ENCODE assay signal across 23 mouse cellular contexts in the genomic region with DNA sequence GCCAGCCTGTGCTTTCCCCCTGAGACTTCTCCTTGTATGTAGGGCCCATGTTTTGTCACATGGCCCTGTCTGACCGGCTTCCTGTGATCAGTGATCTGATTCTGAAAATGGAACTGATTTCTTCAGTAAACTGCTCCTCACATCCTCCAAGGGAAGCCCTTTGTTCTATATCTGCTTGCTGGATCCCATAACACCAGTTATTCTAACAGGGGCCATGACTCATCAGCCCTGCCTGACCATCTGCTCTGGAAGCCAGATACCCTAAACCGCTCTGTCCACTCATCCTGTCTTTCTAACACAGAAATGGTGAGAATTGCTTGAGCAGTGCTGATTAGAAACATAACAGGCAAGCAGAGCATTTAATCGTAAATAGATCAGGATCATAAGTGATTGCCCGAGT.
DNase-seq lines count a peak whose midpoint lies in the region; ATAC-seq and TF ChIP-seq lines count a peak whose summit lies in the region.
"Had no signal": no experiment of that assay in that cellular context is flagged by ENCODE, and none has a peak within 500 bp of the region (broad histone marks: within the 10 kb centered on the region; RNA-seq: fewer than 3 reads in every experiment).

No protein-coding gene starts in this region.

- TF ChIP-seq CTCF in stomach, postnatal 0 days (IDR thresholded peaks at IDR 0.05; ENCODE audit: low read depth) = no peak

- TF ChIP-seq POLR2A in myocyte (IDR thresholded peaks at IDR 0.05; ENCODE audit: insufficient read length, low read depth) = no peak

- DNase-seq in heart, embryonic 10.5 days (ENCODE audit: low spot score) = no peak
- DNase-seq in heart, adult 9 months (ENCODE audit: low spot score in 2 of 2) = no peak
- DNase-seq in stomach, postnatal 0 days (ENCODE audit: low spot score) = no peak
- DNase-seq in Muller cell, postnatal 12 days (ENCODE audit: inconsistent ontology term) = peak; percentile 70
- DNase-seq: B cell, adult 2 months; cerebellum, adult 11 months; cerebellum, adult 8-10 months; cerebellum, postnatal 25 days; forebrain, postnatal 0 days; gastrocnemius, postnatal 36 days; heart, adult 18-20 months; heart, postnatal 10 days had no signal

- no peaks in the 10 kb centered on the region for H3K36me3 ChIP-seq in heart, embryonic 10.5 days
- no peaks in the 10 kb centered on the region for H3K36me3 ChIP-seq in stomach, embryonic 14.5 days (ENCODE audit: control insufficient read depth, insufficient read depth, low read length)
- H3K36me3 ChIP-seq in stomach, postnatal 0 days (ENCODE audit: control insufficient read depth, insufficient read depth, low read length) = no peaks in the 10 kb centered on the region
- H3K36me3 ChIP-seq in myocyte (ENCODE audit: control insufficient read depth, insufficient read depth) = no peaks in the 10 kb centered on the region
- H3K36me3 ChIP-seq in midbrain, embryonic 16.5 days (ENCODE audit: control insufficient read depth, insufficient read depth, low read length) = no peaks in the 10 kb centered on the region
- no peaks in the 10 kb centered on the region for H3K36me3 ChIP-seq in neural tube, embryonic 15.5 days
- H3K36me3 ChIP-seq: embryonic facial prominence, embryonic 12.5 days; forebrain, embryonic 12.5 days; heart, embryonic 13.5 days had no signal

- ATAC-seq in stomach, embryonic 14.5 days (ENCODE audit: insufficient number of reproducible peaks, insufficient read depth, low FRiP score, low read depth) = no peak
- no peak for ATAC-seq in stomach, postnatal 0 days (ENCODE audit: low FRiP score, low TSS enrichment)
- ATAC-seq in midbrain, embryonic 16.5 days = no peak
- ATAC-seq in neural tube, embryonic 15.5 days (ENCODE audit: low FRiP score) = no peak
- ATAC-seq: activated CD4-positive, CD25-positive, alpha-beta regulatory T cell, adult 4 months; forebrain, postnatal 0 days; intestine, embryonic 16.5 days; Patski had no signal

- 0 out of 2 replicates have a peak overlapping the region, but pooled peaks have one; percentile 47 for H3K27ac ChIP-seq in heart, embryonic 10.5 days
- H3K27ac ChIP-seq in stomach, embryonic 14.5 days (ENCODE audit: low read length) = peak overlapping the region; percentile 44; the same call in 1 of the 2 replicates
- H3K27ac ChIP-seq in stomach, postnatal 0 days (replicated peaks) = no peak overlapping the region
- no peak overlapping the region for H3K27ac ChIP-seq in midbrain, embryonic 16.5 days (ENCODE audit: low read length)
- H3K27ac ChIP-seq in neural tube, embryonic 15.5 days (replicated peaks) = no peak overlapping the region
- H3K27ac ChIP-seq: embryonic facial prominence, embryonic 12.5 days; forebrain, embryonic 12.5 days; heart, embryonic 13.5 days; hindbrain, embryonic 14.5 days had no signal

- H3K4me1 ChIP-seq in heart, embryonic 10.5 days = peaks cover 8% of the 10 kb centered on the region
- H3K4me1 ChIP-seq in stomach, embryonic 14.5 days (ENCODE audit: control insufficient read depth, insufficient read depth, low read length) = peaks cover 11% of the 10 kb centered on the region; the same call in 1 of the 2 replicates
- H3K4me1 ChIP-seq in stomach, postnatal 0 days (replicated peaks; ENCODE audit: control insufficient read depth, insufficient read depth) = no peaks in the 10 kb centered on the region
- no peaks in the 10 kb centered on the region for H3K4me1 ChIP-seq in midbrain, embryonic 16.5 days (ENCODE audit: control insufficient read depth, insufficient read depth, low read length)
- H3K4me1 ChIP-seq in neural tube, embryonic 15.5 days = no peaks in the 10 kb centered on the region
- H3K4me1 ChIP-seq: forebrain, embryonic 12.5 days had no signal

- no peaks in the 10 kb centered on the region for H3K9me3 ChIP-seq in heart, embryonic 10.5 days
- no peaks in the 10 kb centered on the region for H3K9me3 ChIP-seq in stomach, embryonic 14.5 days (ENCODE audit: control insufficient read depth, low read depth, low read length)
- H3K9me3 ChIP-seq in stomach, postnatal 0 days (ENCODE audit: control insufficient read depth, low read length) = no peaks in the 10 kb centered on the region
- H3K9me3 ChIP-seq in midbrain, embryonic 16.5 days (replicated peaks; ENCODE audit: control insufficient read depth, low read length, poor library complexity, severe bottlenecking) = no peaks in the 10 kb centered on the region
- no peaks in the 10 kb centered on the region for H3K9me3 ChIP-seq in neural tube, embryonic 15.5 days (replicated peaks)
- H3K9me3 ChIP-seq: embryonic facial prominence, embryonic 12.5 days; forebrain, embryonic 12.5 days; heart, embryonic 13.5 days had no signal

- H3K4me3 ChIP-seq in heart, embryonic 10.5 days = no peak overlapping the region
- H3K4me3 ChIP-seq in stomach, embryonic 14.5 days (ENCODE audit: low read depth, low read length) = no peak overlapping the region
- H3K4me3 ChIP-seq in stomach, postnatal 0 days (ENCODE audit: low read depth, low read length) = no peak overlapping the region
- no peak overlapping the region for H3K4me3 ChIP-seq in myocyte
- no peak overlapping the region for H3K4me3 ChIP-seq in midbrain, embryonic 16.5 days (ENCODE audit: low read depth, low read length)
- no peak overlapping the region for H3K4me3 ChIP-seq in neural tube, embryonic 15.5 days (replicated peaks)
- H3K4me3 ChIP-seq: embryonic facial prominence, embryonic 12.5 days; forebrain, embryonic 12.5 days; heart, embryonic 13.5 days had no signal

- no peak for TF ChIP-seq EP300 in stomach, postnatal 0 days (optimal IDR thresholded peaks at IDR 0.05)

- H3K79me2 ChIP-seq in myocyte (ENCODE audit: control insufficient read depth, insufficient read depth) = no peaks in the 10 kb centered on the region

- H3K27me3 ChIP-seq in heart, embryonic 10.5 days (ENCODE audit: insufficient read depth, poor library complexity, severe bottlenecking) = no peaks in the 10 kb centered on the region
- H3K27me3 ChIP-seq in stomach, embryonic 14.5 days (ENCODE audit: control insufficient read depth, insufficient read depth, low read length) = no peaks in the 10 kb centered on the region
- H3K27me3 ChIP-seq in stomach, postnatal 0 days (ENCODE audit: control insufficient read depth, insufficient read depth, low read length) = no peaks in the 10 kb centered on the region
- no peaks in the 10 kb centered on the region for H3K27me3 ChIP-seq in myocyte (ENCODE audit: control insufficient read depth, insufficient read depth, insufficient read length)
- H3K27me3 ChIP-seq in midbrain, embryonic 16.5 days (ENCODE audit: control insufficient read depth, insufficient read depth, low read depth, low read length) = no peaks in the 10 kb centered on the region
- H3K27me3 ChIP-seq in neural tube, embryonic 15.5 days (replicated peaks) = no peaks in the 10 kb centered on the region
- H3K27me3 ChIP-seq: embryonic facial prominence, embryonic 12.5 days; forebrain, embryonic 12.5 days; heart, embryonic 13.5 days; Patski had no signal

- H3K4me2 ChIP-seq in stomach, embryonic 14.5 days (replicated peaks; ENCODE audit: low read depth, low read length) = no peak overlapping the region
- H3K4me2 ChIP-seq in stomach, postnatal 0 days (replicated peaks; ENCODE audit: low read depth) = no peak overlapping the region
- H3K4me2 ChIP-seq in myocyte (ENCODE audit: low read depth) = peak overlapping the region; percentile 67
- H3K4me2 ChIP-seq in midbrain, embryonic 16.5 days (ENCODE audit: low read length) = no peak overlapping the region
- H3K4me2 ChIP-seq in neural tube, embryonic 15.5 days = no peak overlapping the region
- H3K4me2 ChIP-seq: embryonic facial prominence, embryonic 12.5 days; forebrain, embryonic 12.5 days; heart, embryonic 13.5 days; hindbrain, embryonic 14.5 days had no signal

- H3K9ac ChIP-seq in stomach, embryonic 14.5 days (replicated peaks; ENCODE audit: low read depth, low read length) = no peak overlapping the region
- no peak overlapping the region for H3K9ac ChIP-seq in stomach, postnatal 0 days (ENCODE audit: low read length)
- H3K9ac ChIP-seq in midbrain, embryonic 16.5 days (ENCODE audit: low read depth, low read length) = no peak overlapping the region
- no peak overlapping the region for H3K9ac ChIP-seq in neural tube, embryonic 15.5 days (replicated peaks)
- H3K9ac ChIP-seq: embryonic facial prominence, embryonic 12.5 days; forebrain, embryonic 12.5 days; forebrain, postnatal 0 days; heart, embryonic 13.5 days; hindbrain, embryonic 14.5 days had no signal

- no peak overlapping the region for H3ac ChIP-seq in myocyte (ENCODE audit: control insufficient read depth, insufficient read length)

- WGBS in heart, embryonic 10.5 days = 66% methylated on average over 4 of the region's 4 CpGs
- 89% methylated on average over 4 of the region's 4 CpGs for WGBS in stomach, embryonic 14.5 days
- 88% methylated on average over 4 of the region's 4 CpGs for WGBS in stomach, postnatal 0 days
- 96% methylated on average over 4 of the region's 4 CpGs for WGBS in midbrain, embryonic 16.5 days
- WGBS in neural tube, embryonic 15.5 days = 93% methylated on average over 4 of the region's 4 CpGs

TF ChIP-seq in myocyte, 11 proteins besides CTCF, POLR2A, EP300 and RAD21:
- peak; percentile 37 for TF ChIP-seq USF1 (IDR thresholded peaks at IDR 0.05; ENCODE audit: low read depth)
- TF ChIP-seq MYOG (IDR thresholded peaks at IDR 0.05; ENCODE audit: control insufficient read depth in 1 of 3, insufficient read depth in 1 of 3, insufficient read length in 2 of 3, low read depth in 2 of 3) = peak in 1 of 3 experiments; percentile 19
- no peak for TF ChIP-seq TCF12 (IDR thresholded peaks at IDR 0.05; ENCODE audit: insufficient read depth, poor library complexity, severe bottlenecking)
- TF ChIP-seq E2F4 (IDR thresholded peaks at IDR 0.05; ENCODE audit: insufficient read depth) = no peak
- no peak for TF ChIP-seq MAX (IDR thresholded peaks at IDR 0.05; ENCODE audit: low read depth)
- no peak for TF ChIP-seq SRF (IDR thresholded peaks at IDR 0.05; ENCODE audit: control insufficient read depth, insufficient read length, low read depth)
- TF ChIP-seq REST (IDR thresholded peaks at IDR 0.05; ENCODE audit: insufficient read depth, insufficient read length) = no peak
- no peak for TF ChIP-seq POLR2AphosphoS2 (IDR thresholded peaks at IDR 0.05; ENCODE audit: insufficient read length, low read depth)
- peak in 2 of 3 experiments; percentile 65 to 67 for TF ChIP-seq MYOD1 (IDR thresholded peaks at IDR 0.05; ENCODE audit: control insufficient read depth in 1 of 3, insufficient read length in 2 of 3, low read depth in 2 of 3)

Comparison
In these comparisons a context has a peak if more than half of its experiments do, and no peak if none do; other contexts are left out.
1. H3K27ac ChIP-seq: peak in heart, embryonic 10.5 days (single experiment) and stomach, embryonic 14.5 days (single experiment); none in stomach, postnatal 0 days (single experiment), midbrain, embryonic 16.5 days (single experiment) and neural tube, embryonic 15.5 days (single experiment).